Mouse (Mus musculus) heart, postnatal 0 days (tissue): ENCODE data around the gene Tubgcp6.

Source experiments
- CTCF ChIP-seq: IDR thresholded peaks from 2 replicates; pipeline ENCODE4 v1.5.1; 2016; ENCODE audit warnings: antibody characterized with exemption, control low read depth, low read depth
- EP300 ChIP-seq: IDR thresholded peaks from 2 replicates; pipeline ENCODE4 v1.6.1; 2016; ENCODE audit warnings: antibody characterized with exemption, low read depth

- TF ChIP-seq CTCF = no peak
- no peak for TF ChIP-seq EP300
Measured at GRCm38 (mm10) chr15:89089248-89090051, 33.5 kb downstream of the Tubgcp6 start.
